Mouse (Mus musculus): ENCODE data around the gene Thumpd2. TPM values are rescaled to one million over a fixed set of nuclear protein-coding genes. Genes with fewer than 3 reads are reported as not detected.

Gene Thumpd2
- polyA plus RNA-seq, 1 experiment from 2014 or later, result 14.6 TPM

- no peaks in the 10 kb centered on the region for H3K9me3 ChIP-seq (replicated peaks)
- no peaks in the 10 kb centered on the region for H3K36me3 ChIP-seq
- H3K27me3 ChIP-seq (ENCODE audit: low read depth, poor library complexity, severe bottlenecking), result no peaks in the 10 kb centered on the region
- peaks cover 13% of the 10 kb centered on the region; the same call in 1 of the 2 replicates for H3K4me1 ChIP-seq
- DNase-seq (ENCODE audit: low spot score), result peak; percentile 41
- WGBS, result 53% methylated on average over 4 of the region's 4 CpGs
- no peak overlapping the region for H3K27ac ChIP-seq (replicated peaks)
- H3K4me3 ChIP-seq, result no peak overlapping the region
Measured at GRCm38 (mm10) chr17:81015814-81016447, 49.0 kb downstream of the Thumpd2 start.

GRCm38 (mm10) chr17:81010844-81011685, 53.8 kb downstream of the Thumpd2 start:
- Histone ChIP-seq H3K4me1 (peaks cover 21% of the 10 kb centered on the region), H3K9me3 (replicated peaks) (no peaks in the 10 kb centered on the region), H3K4me3 (no peak overlapping the region), H3K27ac (replicated peaks) (no peak overlapping the region), H3K27me3 (ENCODE audit: low read depth, poor library complexity, severe bottlenecking) (no peaks in the 10 kb centered on the region), H3K36me3 (no peaks in the 10 kb centered on the region)
- 83% methylated on average over 18 of the region's 18 CpGs for WGBS
- DNase-seq (ENCODE audit: low spot score), result no peak

GRCm38 (mm10) chr17:81010199-81010598, 54.7 kb downstream of the Thumpd2 start:
- WGBS, result 86% methylated on average over 3 of the region's 3 CpGs
- no peak overlapping the region for H3K4me3 ChIP-seq
- peaks cover 21% of the 10 kb centered on the region for H3K4me1 ChIP-seq
- no peaks in the 10 kb centered on the region for H3K9me3 ChIP-seq (replicated peaks)
- no peaks in the 10 kb centered on the region for H3K36me3 ChIP-seq
- H3K27ac ChIP-seq (replicated peaks), result no peak overlapping the region
- no peaks in the 10 kb centered on the region for H3K27me3 ChIP-seq (ENCODE audit: low read depth, poor library complexity, severe bottlenecking)
- DNase-seq (ENCODE audit: low spot score), result no peak

GRCm38 (mm10) chr17:81009112-81009511, 55.8 kb downstream of the Thumpd2 start:
- no peak for DNase-seq (ENCODE audit: low spot score)
- Histone ChIP-seq H3K4me1 (peaks cover 21% of the 10 kb centered on the region), H3K9me3 (replicated peaks) (no peaks in the 10 kb centered on the region), H3K27me3 (ENCODE audit: low read depth, poor library complexity, severe bottlenecking) (no peaks in the 10 kb centered on the region), H3K36me3 (no peaks in the 10 kb centered on the region), H3K4me3 (no peak overlapping the region), H3K27ac (replicated peaks) (no peak overlapping the region)
- 90% methylated on average over 10 of the region's 10 CpGs for WGBS

- Histone ChIP-seq H3K36me3 (no peaks in the 10 kb centered on the region), H3K4me3 (no peak overlapping the region), H3K27ac (replicated peaks) (no peak overlapping the region), H3K4me1 (peaks cover 19% of the 10 kb centered on the region), H3K27me3 (ENCODE audit: low read depth, poor library complexity, severe bottlenecking) (no peaks in the 10 kb centered on the region), H3K9me3 (replicated peaks) (no peaks in the 10 kb centered on the region)
- 85% methylated on average over 8 of the region's 8 CpGs for WGBS
- DNase-seq (ENCODE audit: low spot score), result no peak
Measured at GRCm38 (mm10) chr17:81005292-81005691, 59.6 kb downstream of the Thumpd2 start.

- WGBS, result 92% methylated on average over 11 of the region's 11 CpGs
Measured at GRCm38 (mm10) chr17:81004454-81004853, 60.4 kb downstream of the Thumpd2 start.

GRCm38 (mm10) chr17:81002130-81002529, 62.8 kb downstream of the Thumpd2 start:
- H3K27ac ChIP-seq (replicated peaks), result no peak overlapping the region
- H3K9me3 ChIP-seq (replicated peaks), result no peaks in the 10 kb centered on the region
- no peaks in the 10 kb centered on the region for H3K36me3 ChIP-seq
- no peaks in the 10 kb centered on the region for H3K27me3 ChIP-seq (ENCODE audit: low read depth, poor library complexity, severe bottlenecking)
- peaks cover 23% of the 10 kb centered on the region for H3K4me1 ChIP-seq
- DNase-seq (ENCODE audit: low spot score), result no peak
- no peak overlapping the region for H3K4me3 ChIP-seq
- 87% methylated on average over 5 of the region's 5 CpGs for WGBS

More at GRCm38 (mm10) chr17:81004454-81004853, 60.4 kb downstream of the Thumpd2 start:
- DNase-seq (ENCODE audit: low spot score), result no peak
- H3K4me1 ChIP-seq, result peaks cover 13% of the 10 kb centered on the region; the same call in 1 of the 2 replicates
- H3K27me3 ChIP-seq (ENCODE audit: low read depth, poor library complexity, severe bottlenecking), result no peaks in the 10 kb centered on the region
- no peak overlapping the region for H3K4me3 ChIP-seq
- H3K36me3 ChIP-seq, result no peaks in the 10 kb centered on the region
- no peaks in the 10 kb centered on the region for H3K9me3 ChIP-seq (replicated peaks)
- no peak overlapping the region for H3K27ac ChIP-seq (replicated peaks)

GRCm38 (mm10) chr17:81001647-81002046, 63.2 kb downstream of the Thumpd2 start:
- Histone ChIP-seq H3K27me3 (ENCODE audit: low read depth, poor library complexity, severe bottlenecking) (no peaks in the 10 kb centered on the region), H3K4me1 (peaks cover 23% of the 10 kb centered on the region), H3K27ac (replicated peaks) (no peak overlapping the region), H3K36me3 (peaks cover 2% of the 10 kb centered on the region; the same call in 1 of the 2 replicates), H3K4me3 (no peak overlapping the region), H3K9me3 (replicated peaks) (0 out of 2 replicates have a peak, but pooled peaks cover 1% of the 10 kb centered on the region)
- DNase-seq (ENCODE audit: low spot score), result no peak
- 62% methylated on average over 4 of the region's 4 CpGs for WGBS

GRCm38 (mm10) chr17:81001010-81001409, 63.9 kb downstream of the Thumpd2 start:
- 0 out of 2 replicates have a peak, but pooled peaks cover 7% of the 10 kb centered on the region for H3K9me3 ChIP-seq (replicated peaks)
- no peak overlapping the region for H3K27ac ChIP-seq (replicated peaks)
- H3K27me3 ChIP-seq (ENCODE audit: low read depth, poor library complexity, severe bottlenecking), result no peaks in the 10 kb centered on the region
- 78% methylated on average over 12 of the region's 12 CpGs for WGBS
- DNase-seq (ENCODE audit: low spot score), result no peak
- H3K4me3 ChIP-seq, result no peak overlapping the region
- H3K36me3 ChIP-seq, result peaks cover 7% of the 10 kb centered on the region
- H3K4me1 ChIP-seq, result peaks cover 21% of the 10 kb centered on the region

- no peak overlapping the region for H3K27ac ChIP-seq (replicated peaks)
- H3K27me3 ChIP-seq (ENCODE audit: low read depth, poor library complexity, severe bottlenecking), result no peaks in the 10 kb centered on the region
Measured at GRCm38 (mm10) chr17:80998958-80999357, 65.9 kb downstream of the Thumpd2 start.

GRCm38 (mm10) chr17:80997226-80997625, 67.7 kb downstream of the Thumpd2 start:
- Histone ChIP-seq H3K4me1 (peaks cover 21% of the 10 kb centered on the region), H3K4me3 (no peak overlapping the region), H3K27ac (replicated peaks) (no peak overlapping the region), H3K9me3 (replicated peaks) (0 out of 2 replicates have a peak, but pooled peaks cover 7% of the 10 kb centered on the region), H3K36me3 (peaks cover 7% of the 10 kb centered on the region), H3K27me3 (ENCODE audit: low read depth, poor library complexity, severe bottlenecking) (no peaks in the 10 kb centered on the region)
- no peak for DNase-seq (ENCODE audit: low spot score)
- WGBS, result 83% methylated on average over 2 of the region's 2 CpGs

More at GRCm38 (mm10) chr17:80998958-80999357, 65.9 kb downstream of the Thumpd2 start:
- Histone ChIP-seq H3K36me3 (peaks cover 7% of the 10 kb centered on the region), H3K4me3 (no peak overlapping the region), H3K9me3 (replicated peaks) (0 out of 2 replicates have a peak, but pooled peaks cover 7% of the 10 kb centered on the region), H3K4me1 (peaks cover 21% of the 10 kb centered on the region)
- DNase-seq (ENCODE audit: low spot score), result peak; percentile 20
- WGBS, result 47% methylated on average over 6 of the region's 6 CpGs

GRCm38 (mm10) chr17:80991535-80992127, 73.3 kb downstream of the Thumpd2 start:
- peaks cover 6% of the 10 kb centered on the region for H3K36me3 ChIP-seq
- no peak for DNase-seq (ENCODE audit: low spot score)
- WGBS, result 88% methylated on average over 8 of the region's 8 CpGs
- H3K4me3 ChIP-seq, result no peak overlapping the region
- no peak overlapping the region for H3K27ac ChIP-seq (replicated peaks)
- H3K4me1 ChIP-seq, result 0 out of 2 replicates have a peak, but pooled peaks cover 5% of the 10 kb centered on the region
- H3K9me3 ChIP-seq (replicated peaks), result 0 out of 2 replicates have a peak, but pooled peaks cover 6% of the 10 kb centered on the region
- H3K27me3 ChIP-seq (ENCODE audit: low read depth, poor library complexity, severe bottlenecking), result no peaks in the 10 kb centered on the region
